Mouse (Mus musculus) cerebellum, adult 9-10 months (tissue): ENCODE results near the gene Dnajc4.
A peak's percentile ranks its signal among the peaks of the same experiment; 100 is the strongest.

Experiments used
- DNase-seq: peaks from one replicate; pipeline ENCODE4 v3.0.0; 2022

Gene Dnajc4

DNA sequence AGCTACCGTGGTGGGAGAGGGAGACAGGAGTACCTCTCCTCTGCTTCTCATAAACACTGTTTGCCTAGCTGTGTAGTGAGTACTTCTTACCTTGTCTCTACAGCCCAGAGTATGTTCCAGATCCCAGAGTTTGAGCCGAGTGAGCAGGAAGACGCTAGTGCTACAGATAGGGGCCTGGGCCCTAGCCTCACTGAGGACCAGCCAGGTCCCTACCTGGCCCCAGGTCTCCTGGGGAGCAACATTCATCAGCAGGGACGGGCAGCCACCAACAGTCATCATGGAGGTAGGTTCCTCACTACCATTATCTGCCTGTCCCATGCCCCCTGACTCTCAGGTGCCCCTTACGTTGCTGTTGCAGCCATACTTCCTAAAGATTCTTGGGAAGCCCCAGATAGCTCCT, 49.6 kb downstream of the Dnajc4 start:
- no peak for DNase-seq

DNA sequence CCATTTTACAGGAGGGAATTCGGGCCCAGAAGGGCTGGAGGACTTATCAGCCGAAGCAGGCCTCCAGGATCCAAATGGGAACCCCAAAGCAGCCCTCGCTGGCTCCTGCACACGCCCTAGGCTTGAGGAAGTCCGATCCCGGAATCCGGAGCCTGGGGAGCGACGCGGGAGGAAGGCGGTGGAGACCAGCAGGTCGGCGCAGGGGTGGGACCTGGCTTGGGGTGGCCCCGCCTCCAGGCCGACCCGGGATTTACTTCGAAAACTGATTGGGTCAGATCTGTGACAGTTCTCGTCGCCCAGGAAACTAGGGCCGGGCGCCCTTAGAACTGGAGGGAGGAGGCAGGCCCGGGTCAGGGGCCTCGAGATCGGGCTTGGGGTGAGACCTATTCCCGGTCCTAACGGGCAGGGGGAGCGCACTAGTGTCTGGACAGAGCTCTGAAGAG, 50.1 kb downstream of the Dnajc4 start, which contains the start of gene Gpr137:
Gpr137 (minus strand) TSS at position 232 of the 443 bp plus-strand sequence.
- DNase-seq: peak; percentile 95

DNA sequence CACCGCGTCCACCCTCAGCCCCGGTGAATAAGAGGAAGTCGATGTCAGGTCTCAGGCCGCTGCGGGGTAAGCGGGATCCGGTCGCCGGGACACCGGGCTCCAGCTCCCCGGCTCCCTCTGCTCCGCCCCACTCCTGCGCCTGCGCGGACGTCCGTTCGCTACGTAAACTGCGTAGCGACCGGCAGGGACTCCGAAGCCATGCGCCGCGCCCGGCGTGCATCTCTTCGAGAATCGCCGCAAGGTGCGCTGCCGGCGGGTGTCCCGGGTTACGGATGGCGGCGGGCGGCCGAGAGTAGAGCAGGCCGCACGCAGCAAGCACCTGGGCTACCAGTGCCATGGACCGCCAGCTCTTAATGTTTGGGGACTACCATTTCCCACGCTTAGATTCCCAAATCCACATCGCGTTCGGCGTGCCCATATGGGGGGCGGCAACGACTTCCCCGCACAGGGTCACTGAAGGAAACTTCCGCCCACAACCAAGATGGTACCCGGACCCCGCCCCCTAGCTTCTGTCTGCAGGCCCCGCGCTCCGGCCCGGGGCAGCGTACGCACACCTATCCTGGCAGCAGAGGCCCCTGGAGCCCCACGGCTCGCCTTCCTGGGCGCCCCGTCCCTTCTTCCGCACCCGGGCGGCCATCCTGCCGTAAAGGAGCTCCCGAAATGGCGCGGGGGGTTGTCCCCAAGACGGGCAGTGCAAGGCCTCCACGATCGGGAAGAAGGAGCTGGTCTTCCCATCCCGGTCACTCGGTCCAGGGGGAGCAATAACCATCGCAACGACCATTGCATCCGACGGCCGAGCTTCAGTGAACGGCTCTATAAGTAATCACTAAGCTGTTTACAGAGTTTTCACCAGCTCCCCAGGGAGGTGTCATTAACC, 50.8 kb downstream of the Dnajc4 start, which contains the start of gene Bad:
Bad (plus strand) TSS at position 490 of the 877 bp plus-strand sequence.
- peak; percentile 93 for DNase-seq

DNA sequence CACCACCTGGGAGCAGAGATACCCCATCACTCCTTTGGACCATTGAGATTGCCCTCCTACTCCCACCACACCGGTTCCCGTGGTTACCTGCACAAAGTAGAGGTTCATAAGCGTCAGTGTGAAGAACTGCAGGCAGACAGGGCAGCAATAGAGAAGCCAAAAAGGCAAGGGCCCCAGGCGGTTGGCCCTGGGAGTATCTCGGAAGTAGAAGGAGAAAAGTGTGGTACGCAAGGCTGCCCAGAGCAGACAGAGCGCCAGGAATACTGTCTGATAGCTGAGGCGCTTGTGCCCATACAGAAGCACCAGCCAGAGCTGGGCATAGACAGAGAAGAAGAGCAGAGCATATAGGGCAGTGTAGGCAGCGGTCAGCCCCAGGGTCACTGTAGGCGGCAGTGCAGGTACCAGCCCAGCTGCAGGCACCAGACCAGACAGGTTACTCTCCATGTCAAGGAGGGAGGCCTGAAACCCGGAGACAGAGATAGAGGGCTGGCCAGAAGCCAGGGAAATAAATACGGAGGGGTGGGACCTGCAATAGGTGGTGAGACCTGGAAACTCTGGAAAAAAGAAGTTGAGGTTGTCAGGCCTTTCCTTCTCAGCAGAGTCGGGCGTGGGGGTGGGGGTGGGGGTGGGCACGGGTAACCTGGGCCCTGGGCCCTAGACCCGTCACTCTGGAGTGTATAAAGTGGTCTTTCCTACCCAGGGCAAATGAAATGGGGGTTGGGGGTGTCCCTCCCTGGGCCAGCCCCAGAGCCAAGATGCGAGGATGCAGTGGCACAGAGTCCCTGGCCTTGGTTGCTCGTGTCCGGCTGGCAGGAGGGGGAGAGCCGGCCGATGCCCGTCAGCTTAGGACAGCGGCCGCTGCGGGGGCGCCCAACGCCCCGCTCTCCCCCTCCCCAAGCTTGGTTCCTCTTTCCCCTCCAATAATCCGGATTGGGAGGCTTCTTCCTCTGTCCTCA, 51.7 kb downstream of the Dnajc4 start:
- peak; percentile 73 for DNase-seq

DNA sequence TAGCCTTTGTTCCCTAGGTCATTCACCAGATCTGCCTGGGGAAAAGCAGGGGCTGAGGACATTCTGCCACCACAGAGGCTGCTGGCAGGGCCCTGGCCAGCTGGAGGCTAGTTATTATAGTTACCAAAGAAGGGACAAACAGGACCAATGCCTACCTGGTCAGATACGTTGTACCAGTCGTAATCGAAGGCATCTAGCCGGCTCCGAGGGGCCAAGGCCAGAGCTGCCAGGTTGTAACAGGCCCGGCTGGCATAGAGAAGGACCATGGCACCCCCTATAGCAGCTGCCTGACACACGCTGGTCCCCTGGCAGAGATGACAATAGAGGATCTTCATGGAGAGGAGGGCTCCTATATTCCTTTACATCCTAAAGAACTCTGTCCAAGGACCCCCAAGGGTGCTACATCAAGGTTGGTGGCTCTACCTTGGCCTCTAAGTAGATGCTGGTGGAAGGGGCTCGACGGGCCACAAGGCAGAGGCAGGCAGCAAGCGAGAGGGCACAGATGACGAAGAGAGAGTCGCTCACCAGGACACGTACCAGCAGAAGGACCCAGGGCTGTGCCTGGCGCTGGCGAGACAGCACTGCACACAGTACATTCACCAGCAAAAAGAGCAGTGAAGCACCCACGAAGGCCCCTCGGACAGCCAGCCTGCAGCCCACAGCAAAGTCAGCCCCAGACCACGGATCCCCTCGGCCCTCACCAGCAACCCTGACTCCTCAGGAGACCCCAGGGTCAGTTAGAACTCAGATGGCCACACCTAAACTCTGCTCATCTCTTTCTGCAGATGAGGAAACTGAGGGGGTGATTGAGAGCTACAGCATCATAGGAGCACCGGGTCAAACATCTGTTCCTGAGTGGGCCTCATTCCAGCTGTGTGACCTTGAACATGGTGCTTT, 53.0 kb downstream of the Dnajc4 start:
- DNase-seq: peak; percentile 70
